In genomic region chr10:81575695-81576094, GRCm38 (mm10) we compare ENCODE assay signal across 8 mouse cellular contexts. TPM values are rescaled to one million over a fixed set of nuclear protein-coding genes. Genes with fewer than 3 reads are reported as not detected.
DNase-seq lines count a peak whose midpoint lies in the region; ATAC-seq and TF ChIP-seq lines count a peak whose summit lies in the region.

No protein-coding gene starts in this region.

- H3K4me2 ChIP-seq in forebrain, embryonic 12.5 days: peak overlapping the region; percentile 74
- H3K4me2 ChIP-seq in kidney, postnatal 0 days (ENCODE audit: low read length): peak overlapping the region; percentile 75
- H3K4me2 ChIP-seq in midbrain, embryonic 14.5 days (ENCODE audit: low read length): peak overlapping the region; percentile 73

- no peak overlapping the region for H3K27ac ChIP-seq in forebrain, embryonic 12.5 days
- H3K27ac ChIP-seq in kidney, postnatal 0 days: peak overlapping the region; percentile 47; the same call in 1 of the 2 replicates
- H3K27ac ChIP-seq in midbrain, embryonic 14.5 days (replicated peaks; ENCODE audit: low read depth, low read length): peak overlapping the region; percentile 68; the same call in 1 of the 2 replicates

- TF ChIP-seq CTCF in kidney, postnatal 0 days (IDR thresholded peaks at IDR 0.05; ENCODE audit: low read depth): no peak

- H3K4me3 ChIP-seq in forebrain, embryonic 12.5 days (replicated peaks): peak overlapping the region; percentile 52
- H3K4me3 ChIP-seq in kidney, postnatal 0 days (replicated peaks; ENCODE audit: low read depth, low read length): peak overlapping the region; percentile 47
- H3K4me3 ChIP-seq in midbrain, embryonic 14.5 days (replicated peaks; ENCODE audit: low read depth, low read length): peak overlapping the region; percentile 52

- H3K36me3 ChIP-seq in forebrain, embryonic 12.5 days (replicated peaks): no peaks in the 10 kb centered on the region
- H3K36me3 ChIP-seq in kidney, postnatal 0 days (ENCODE audit: insufficient read depth, low read length): peaks cover 4% of the 10 kb centered on the region; the same call in 1 of the 2 replicates
- H3K36me3 ChIP-seq in midbrain, embryonic 14.5 days (ENCODE audit: control insufficient read depth, insufficient read depth, low read length): no peaks in the 10 kb centered on the region

- peaks cover 48% of the 10 kb centered on the region for H3K4me1 ChIP-seq in forebrain, embryonic 12.5 days
- H3K4me1 ChIP-seq in kidney, postnatal 0 days (replicated peaks; ENCODE audit: insufficient read depth, low read length): peaks cover 30% of the 10 kb centered on the region
- peaks cover 35% of the 10 kb centered on the region for H3K4me1 ChIP-seq in midbrain, embryonic 14.5 days (ENCODE audit: control insufficient read depth, insufficient read depth, low read length)

- no peaks in the 10 kb centered on the region for H3K9me3 ChIP-seq in forebrain, embryonic 12.5 days
- no peaks in the 10 kb centered on the region for H3K9me3 ChIP-seq in kidney, postnatal 0 days (replicated peaks; ENCODE audit: low read length)
- H3K9me3 ChIP-seq in midbrain, embryonic 14.5 days (ENCODE audit: control insufficient read depth, low read length): no peaks in the 10 kb centered on the region

- DNase-seq in adrenal gland, postnatal 36 days: peak; percentile 49 to 75
- no peak for DNase-seq in adrenal gland, adult 18-20 months (ENCODE audit: low spot score in 2 of 2)
- DNase-seq in B cell, adult 2 months: peak; percentile 61 to 64
- DNase-seq in kidney, postnatal 0 days (ENCODE audit: low spot score): no peak
- DNase-seq in midbrain, embryonic 14.5 days: no peak
- DNase-seq in urinary bladder, postnatal 10 days (ENCODE audit: low spot score): no peak

- peaks cover 87% of the 10 kb centered on the region for H3K27me3 ChIP-seq in forebrain, embryonic 12.5 days
- H3K27me3 ChIP-seq in kidney, postnatal 0 days (ENCODE audit: insufficient read depth, low read length): 0 out of 2 replicates have a peak, but pooled peaks cover 6% of the 10 kb centered on the region
- peaks cover 55% of the 10 kb centered on the region for H3K27me3 ChIP-seq in midbrain, embryonic 14.5 days (ENCODE audit: control insufficient read depth, insufficient read depth, low read length)

- peak overlapping the region; percentile 63 for H3K9ac ChIP-seq in forebrain, embryonic 12.5 days
- peak overlapping the region; percentile 57 for H3K9ac ChIP-seq in kidney, postnatal 0 days (ENCODE audit: low read depth, low read length)
- peak overlapping the region; percentile 65 for H3K9ac ChIP-seq in midbrain, embryonic 14.5 days (replicated peaks; ENCODE audit: low read length)

- 2% methylated on average over 6 of the region's 6 CpGs for WGBS in forebrain, embryonic 12.5 days
- WGBS in kidney, postnatal 0 days: 2% methylated on average over 6 of the region's 6 CpGs
- WGBS in midbrain, embryonic 14.5 days: 3% methylated on average over 6 of the region's 6 CpGs

- no peak for ATAC-seq in forebrain, embryonic 12.5 days (ENCODE audit: low FRiP score)
- no peak for ATAC-seq in kidney, postnatal 0 days (replicated peaks; ENCODE audit: low FRiP score, low read depth)
- ATAC-seq in midbrain, embryonic 14.5 days (ENCODE audit: low FRiP score, low TSS enrichment): no peak
- no peak for ATAC-seq in erythroid progenitor cell, adult 5-6 weeks (replicated peaks; ENCODE audit: low FRiP score, poor library complexity, severe bottlenecking)

RNA-seq across cellular contexts. Expression of gene Tle2, which starts 1.3 kb away (rescaled TPM):
- 10 to 100 TPM; 30.1 to 65.0 TPM for total RNA-seq in adrenal gland, postnatal 36 days (2021)
- total RNA-seq in adrenal gland, adult 18-20 months (2021): 10 to 100 TPM; 58.2 to 65.6 TPM
- 14.3 and 16.5 TPM in 2 replicates for polyA plus RNA-seq in forebrain, embryonic 12.5 days (2016; fragmentation: Nextera tagmentation; extraction: Ambion mirVana)
- polyA plus RNA-seq in kidney, postnatal 0 days (2015; fragmentation: Nextera tagmentation; extraction: Ambion mirVana): 29.2 and 30.8 TPM in 2 replicates
- polyA plus RNA-seq in midbrain, embryonic 14.5 days (2014; fragmentation: Nextera tagmentation; extraction: Ambion mirVana): 20.4 and 25.7 TPM in 2 replicates
- not detected in 2 replicates for total RNA-seq in erythroid progenitor cell, adult 5-6 weeks (2015; ENCODE audit: low replicate concordance)
- not detected in 2 replicates for total RNA-seq in erythroid progenitor cell, adult 5-6 weeks (2017; ENCODE audit: low replicate concordance)

RNA-seq across cellular contexts. Expression of gene Aes, which starts 16.4 kb away (rescaled TPM):
- total RNA-seq in adrenal gland, postnatal 36 days (2021): 1,000 to 10,000 TPM in 1 of 2 experiments, 100 to 1,000 TPM in 1; 897 to 1,114 TPM
- total RNA-seq in adrenal gland, adult 18-20 months (2021): 1,000 to 10,000 TPM in 1 of 2 experiments, 100 to 1,000 TPM in 1; 911 to 1,138 TPM
- polyA plus RNA-seq in forebrain, embryonic 12.5 days (2016; fragmentation: Nextera tagmentation; extraction: Ambion mirVana): 520 TPM in 2 replicates
- polyA plus RNA-seq in kidney, postnatal 0 days (2015; fragmentation: Nextera tagmentation; extraction: Ambion mirVana): 566 and 582 TPM in 2 replicates
- polyA plus RNA-seq in midbrain, embryonic 14.5 days (2014; fragmentation: Nextera tagmentation; extraction: Ambion mirVana): 485 and 707 TPM in 2 replicates
- total RNA-seq in erythroid progenitor cell, adult 5-6 weeks (2015; ENCODE audit: low replicate concordance): 103 and 116 TPM in 2 replicates
- 44.2 and 47.5 TPM in 2 replicates for total RNA-seq in erythroid progenitor cell, adult 5-6 weeks (2017; ENCODE audit: low replicate concordance)

RNA-seq across cellular contexts. Expression of gene Tle6, which starts 25.2 kb away (rescaled TPM):
- 10 to 100 TPM; 19.2 to 38.3 TPM for total RNA-seq in adrenal gland, postnatal 36 days (2021)
- 10 to 100 TPM; 21.4 to 37.3 TPM for total RNA-seq in adrenal gland, adult 18-20 months (2021)
- polyA plus RNA-seq in forebrain, embryonic 12.5 days (2016; fragmentation: Nextera tagmentation; extraction: Ambion mirVana): 3.1 and 4.3 TPM in 2 replicates
- polyA plus RNA-seq in kidney, postnatal 0 days (2015; fragmentation: Nextera tagmentation; extraction: Ambion mirVana): 7.3 and 9.4 TPM in 2 replicates
- 3.2 and 3.5 TPM in 2 replicates for polyA plus RNA-seq in midbrain, embryonic 14.5 days (2014; fragmentation: Nextera tagmentation; extraction: Ambion mirVana)
- total RNA-seq in erythroid progenitor cell, adult 5-6 weeks (2015; ENCODE audit: low replicate concordance): not detected in 2 replicates
- total RNA-seq in erythroid progenitor cell, adult 5-6 weeks (2017; ENCODE audit: low replicate concordance): 4.1 TPM in 1 of 2 replicates, not detected in the other

RNA-seq across cellular contexts. Expression of gene BC025920, which starts 30.4 kb away (rescaled TPM):
- 1 to 10 TPM in 1 of 2 experiments, under 1 TPM in 1; 0.70 to 1.1 TPM for total RNA-seq in adrenal gland, postnatal 36 days (2021)
- 1 to 10 TPM; 1.2 to 1.7 TPM for total RNA-seq in adrenal gland, adult 18-20 months (2021)
- polyA plus RNA-seq in forebrain, embryonic 12.5 days (2016; fragmentation: Nextera tagmentation; extraction: Ambion mirVana): 2.2 and 2.7 TPM in 2 replicates
- polyA plus RNA-seq in kidney, postnatal 0 days (2015; fragmentation: Nextera tagmentation; extraction: Ambion mirVana): 0.33 and 0.37 TPM in 2 replicates
- 0.74 and 1.1 TPM in 2 replicates for polyA plus RNA-seq in midbrain, embryonic 14.5 days (2014; fragmentation: Nextera tagmentation; extraction: Ambion mirVana)
- 2.2 TPM in 1 of 2 replicates, not detected in the other for total RNA-seq in erythroid progenitor cell, adult 5-6 weeks (2015; ENCODE audit: low replicate concordance)
- total RNA-seq in erythroid progenitor cell, adult 5-6 weeks (2017; ENCODE audit: low replicate concordance): 1.7 and 2.4 TPM in 2 replicates

RNA-seq across cellular contexts. Expression of gene Gna11, which starts 30.7 kb away (rescaled TPM):
- total RNA-seq in adrenal gland, postnatal 36 days (2021): 10 to 100 TPM; 79.2 to 84.2 TPM
- 10 to 100 TPM; 81.7 to 83.4 TPM for total RNA-seq in adrenal gland, adult 18-20 months (2021)
- 74.8 and 75.9 TPM in 2 replicates for polyA plus RNA-seq in forebrain, embryonic 12.5 days (2016; fragmentation: Nextera tagmentation; extraction: Ambion mirVana)
- 69.5 and 72.3 TPM in 2 replicates for polyA plus RNA-seq in kidney, postnatal 0 days (2015; fragmentation: Nextera tagmentation; extraction: Ambion mirVana)
- 86.7 and 102 TPM in 2 replicates for polyA plus RNA-seq in midbrain, embryonic 14.5 days (2014; fragmentation: Nextera tagmentation; extraction: Ambion mirVana)
- 7.2 and 11.3 TPM in 2 replicates for total RNA-seq in erythroid progenitor cell, adult 5-6 weeks (2015; ENCODE audit: low replicate concordance)
- total RNA-seq in erythroid progenitor cell, adult 5-6 weeks (2017; ENCODE audit: low replicate concordance): 8.0 and 11.0 TPM in 2 replicates

Comparison
In these comparisons a context has a peak if more than half of its experiments do, and no peak if none do; other contexts are left out.
1. DNase-seq: peak in adrenal gland, postnatal 36 days (2 of 2) and B cell, adult 2 months (2 of 2); none in adrenal gland, adult 18-20 months (0 of 2), kidney, postnatal 0 days (single experiment), midbrain, embryonic 14.5 days (single experiment) and urinary bladder, postnatal 10 days (single experiment).
2. RNA of gene Tle2, which starts 1.3 kb away (total RNA-seq): 58.2 to 65.6 TPM in adrenal gland, adult 18-20 months and 30.1 to 65.0 TPM in adrenal gland, postnatal 36 days; not detected in erythroid progenitor cell, adult 5-6 weeks; every median in the first group is over 10 times any median in the second.
3. RNA of gene Aes, which starts 16.4 kb away (total RNA-seq): 911 to 1,138 TPM in adrenal gland, adult 18-20 months and 897 to 1,114 TPM in adrenal gland, postnatal 36 days; 44.2 to 116 TPM in erythroid progenitor cell, adult 5-6 weeks; every median in the first group is over 4 times any median in the second.
4. Peak in every context shown above with its lines, with median percentiles within 50 percentile points of each other: H3K4me2 ChIP-seq, H3K4me3 ChIP-seq and H3K9ac ChIP-seq.